Mouse (Mus musculus) activated CD4-positive, CD25-positive, alpha-beta regulatory T cell, adult 4 months (primary cell): Measurements from ENCODE around the gene Igfbp6. TPM values are rescaled to one million over a fixed set of nuclear protein-coding genes. Genes with fewer than 3 reads are reported as not detected.

ENCODE experiments used
- ATAC-seq: one replicate; pipeline ENCODE4 v1.8.0; 2017
- polyA plus RNA-seq, 2 experiments: library from polyadenylated mRNA; unstranded; fragments of 100-300 nt; shearing (Covaris generic); gene quantifications; one replicate each; pipeline ENCODE4 v1.2.1; 2017

Gene Igfbp6
- polyA plus RNA-seq, 2 experiments from 2014 or later = 0.81 TPM; not detected in 1

DNA sequence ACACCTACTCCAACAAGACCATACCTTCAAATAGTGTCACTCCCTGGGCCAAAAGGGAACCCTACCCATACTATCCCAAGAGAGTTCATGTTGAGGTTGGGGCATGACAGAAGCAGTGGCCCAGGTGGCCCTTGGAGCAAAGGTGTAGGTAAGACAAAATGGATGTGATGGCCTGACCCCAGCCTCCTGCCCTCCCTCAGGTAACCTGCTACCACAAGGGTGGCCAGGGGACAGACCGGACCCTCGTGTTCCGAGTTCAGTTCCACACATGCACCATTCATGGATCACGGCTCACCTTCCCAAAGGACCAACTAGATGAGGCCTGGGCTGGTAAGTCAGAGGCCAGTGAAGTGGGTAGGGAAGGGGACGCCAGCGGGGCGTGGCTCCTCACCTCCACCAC, 33.9 kb upstream of the Igfbp6 start:
- ATAC-seq = no peak

GRCm38 (mm10) chr15:102110701-102111494, 33.3 kb upstream of the Igfbp6 start:
- ATAC-seq = no peak

DNA sequence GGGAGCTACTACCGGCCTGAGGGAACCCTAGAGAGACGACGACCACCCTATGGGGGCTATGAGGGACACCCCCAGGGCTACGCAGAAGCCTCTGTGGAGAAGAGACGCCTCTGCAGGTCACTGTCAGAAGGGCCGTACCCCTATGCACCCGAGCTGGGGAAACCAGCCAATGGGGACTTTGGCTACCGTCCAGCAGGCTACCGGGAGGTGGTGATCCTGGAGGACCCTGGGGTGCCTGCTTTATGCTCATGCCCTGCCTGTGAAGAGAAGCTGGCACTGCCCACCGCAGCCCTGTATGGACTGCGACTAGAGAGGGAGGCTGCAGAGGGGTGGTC, 32.7 kb upstream of the Igfbp6 start:
- no peak for ATAC-seq

DNA sequence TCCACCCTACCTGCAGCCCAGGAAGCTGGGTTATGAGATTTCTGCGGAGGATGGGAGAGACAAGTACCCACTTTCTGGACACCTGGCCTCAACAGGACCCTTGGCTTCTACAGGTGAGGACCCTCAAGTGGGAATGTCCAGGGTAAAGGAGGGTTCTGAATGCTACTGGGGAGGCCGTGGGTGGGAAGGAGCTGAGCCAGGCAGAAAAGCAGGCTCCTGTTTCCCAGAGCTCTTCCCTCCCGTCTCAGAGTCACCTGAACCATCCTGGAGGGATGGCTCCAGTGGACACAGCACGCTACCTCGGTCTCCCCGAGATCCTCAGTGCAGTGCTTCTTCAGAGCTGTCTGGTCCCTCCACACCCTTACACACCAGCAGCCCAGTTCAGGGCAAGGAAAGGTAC, 32.0 kb upstream of the Igfbp6 start:
- no peak for ATAC-seq

DNA sequence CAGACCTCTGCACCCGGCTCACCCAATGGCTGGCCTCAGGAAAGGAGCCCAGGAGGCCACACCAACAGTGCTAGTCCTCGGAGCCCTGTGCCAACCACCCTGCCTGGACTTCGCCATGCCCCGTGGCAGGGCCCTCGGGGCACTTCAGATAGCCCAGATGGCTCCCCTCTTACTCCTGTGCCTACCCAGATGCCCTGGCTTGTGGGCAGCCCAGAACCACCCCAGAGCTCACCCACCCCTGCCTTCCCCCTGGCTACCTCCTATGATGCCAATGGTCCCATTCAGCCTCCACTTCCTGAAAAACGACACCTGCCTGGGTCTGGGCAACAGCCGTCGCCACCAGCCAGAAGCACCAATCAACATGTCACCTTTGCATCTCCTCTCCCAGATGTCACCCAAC, 31.3 kb upstream of the Igfbp6 start:
- ATAC-seq = no peak

- ATAC-seq = no peak
These were observed 30.5 kb upstream of the Igfbp6 start for GRCm38 (mm10) chr15:102113674-102114073.

DNA sequence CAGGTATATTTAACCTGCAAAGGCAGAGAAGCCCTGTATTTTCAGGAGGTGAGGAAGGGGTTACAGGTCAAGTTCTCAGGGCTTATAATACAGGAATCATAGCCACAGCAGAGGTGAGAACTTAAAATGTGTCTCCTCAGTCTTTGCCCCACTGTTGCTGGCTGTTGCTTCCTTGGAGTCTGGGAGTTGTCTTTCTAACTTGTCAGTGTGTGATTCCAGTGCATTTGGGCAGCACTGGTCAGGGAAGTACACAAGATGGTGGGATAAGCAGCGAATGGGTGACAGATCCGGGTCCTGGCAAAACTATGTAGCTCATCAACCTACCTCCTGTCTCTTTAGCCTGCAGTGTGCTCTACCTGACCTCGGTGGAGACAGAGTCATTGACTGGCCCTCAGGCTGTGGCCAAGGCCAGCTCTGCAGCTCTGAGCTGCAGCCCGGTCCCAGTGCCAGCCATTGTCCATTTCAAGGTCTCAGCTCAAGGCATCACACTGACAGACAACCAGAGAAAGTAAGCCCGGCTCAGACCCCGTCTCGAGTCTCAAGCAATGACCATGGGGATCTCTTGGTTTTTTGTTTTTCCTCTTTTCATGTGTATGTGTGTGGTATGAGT, 29.4 kb upstream of the Igfbp6 start:
- ATAC-seq = no peak

DNA sequence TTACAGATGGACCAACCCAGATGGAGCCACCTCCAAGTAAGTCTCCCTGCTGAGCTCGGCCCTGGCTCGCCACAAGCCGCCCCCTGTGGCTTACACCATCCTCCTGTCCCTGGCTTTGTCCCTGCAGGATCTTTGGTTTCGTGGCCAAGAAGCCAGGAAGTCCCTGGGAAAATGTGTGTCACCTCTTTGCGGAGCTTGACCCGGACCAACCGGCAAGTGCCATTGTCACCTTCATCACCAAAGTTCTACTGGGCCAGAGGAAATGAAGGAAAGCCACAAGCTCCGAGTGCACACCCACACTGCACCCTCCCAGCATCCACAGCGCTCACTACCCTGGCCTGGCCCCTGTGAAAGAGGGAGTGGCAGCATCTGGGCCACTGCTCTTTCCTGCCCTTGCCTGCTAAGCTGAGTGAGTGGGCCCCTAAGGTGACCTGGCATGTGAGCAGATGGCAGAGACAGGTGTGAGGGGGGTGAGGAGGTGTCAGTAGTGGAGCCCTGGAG, 28.4 kb upstream of the Igfbp6 start:
- ATAC-seq = peak; percentile 98

DNA sequence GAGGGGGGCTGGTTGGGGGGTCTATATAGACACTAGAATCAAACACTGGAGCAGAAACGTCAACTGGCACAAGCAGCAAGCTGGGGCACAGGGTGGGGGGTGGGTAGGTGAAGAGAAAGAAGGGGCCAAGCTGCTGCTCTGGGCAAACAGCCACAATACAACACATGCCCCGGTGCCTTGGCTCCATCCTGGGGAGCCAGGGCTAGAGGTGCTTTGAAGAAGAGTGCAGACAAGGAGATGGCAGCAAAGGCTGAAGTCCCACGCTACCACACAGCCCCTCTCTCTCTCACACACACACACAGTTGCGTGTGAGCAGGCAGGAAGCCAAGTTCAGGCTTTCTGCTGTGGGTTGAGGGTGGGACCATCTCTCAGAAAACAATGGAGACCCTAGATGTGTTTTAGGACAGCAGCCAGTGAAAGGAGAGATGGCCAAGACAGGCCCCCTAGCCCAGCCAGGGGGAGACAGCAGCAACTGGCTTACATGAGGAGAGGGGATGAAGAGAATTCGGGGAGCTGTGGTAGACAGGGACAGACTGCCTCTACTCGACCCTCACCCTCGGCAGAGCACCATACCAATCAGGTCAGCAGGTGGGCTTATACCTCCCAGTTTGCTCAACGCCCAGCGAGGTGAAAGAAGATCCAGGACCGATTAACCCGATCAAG, 27.3 kb upstream of the Igfbp6 start:
- no peak for ATAC-seq

DNA sequence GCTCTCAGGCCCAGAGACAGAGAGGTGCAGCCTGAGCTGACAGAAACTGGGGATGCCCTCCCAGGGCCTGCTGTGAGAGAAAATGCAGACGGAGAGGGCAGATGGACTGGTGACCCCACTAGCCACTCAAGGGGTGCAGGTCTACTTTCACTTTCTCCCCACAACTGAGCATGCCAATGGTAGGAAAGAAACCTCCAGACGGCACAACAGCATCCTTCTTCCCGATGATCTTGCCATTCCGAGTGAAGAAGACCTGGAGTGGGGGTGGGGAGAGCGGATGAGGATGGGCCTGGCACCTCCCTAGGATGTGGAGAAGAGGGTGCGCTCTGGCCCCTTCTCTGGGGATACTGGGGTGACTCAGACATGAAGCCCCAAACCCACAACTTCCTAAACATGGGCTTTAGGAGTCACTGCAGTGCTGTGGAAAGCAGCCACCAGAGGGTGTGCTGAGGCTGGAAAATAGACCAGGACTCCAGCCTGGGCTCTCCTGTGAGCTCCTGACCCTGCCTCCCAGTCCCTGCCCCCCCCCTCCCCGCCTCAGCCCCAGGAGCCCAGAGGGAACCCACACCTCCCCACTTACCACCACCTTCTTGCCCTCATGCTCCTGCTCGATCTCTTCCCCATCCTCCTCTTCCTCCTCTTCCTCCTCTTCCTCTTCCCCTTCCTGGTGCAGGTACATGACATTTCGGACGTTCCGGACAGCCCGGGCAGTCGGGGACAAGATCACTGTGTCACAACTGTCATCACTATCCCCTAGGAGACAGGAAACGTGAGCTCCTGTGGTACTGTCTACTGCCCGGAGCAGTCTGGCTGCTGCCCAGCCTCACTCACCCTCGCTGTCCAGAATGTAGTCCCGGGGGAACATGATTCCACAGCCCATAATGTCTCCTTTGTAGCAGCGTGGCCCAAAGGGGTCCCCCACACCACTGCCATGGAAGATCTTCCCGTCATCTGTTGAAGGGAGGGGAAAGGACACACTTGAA, 26.4 kb upstream of the Igfbp6 start:
- no peak for ATAC-seq

DNA sequence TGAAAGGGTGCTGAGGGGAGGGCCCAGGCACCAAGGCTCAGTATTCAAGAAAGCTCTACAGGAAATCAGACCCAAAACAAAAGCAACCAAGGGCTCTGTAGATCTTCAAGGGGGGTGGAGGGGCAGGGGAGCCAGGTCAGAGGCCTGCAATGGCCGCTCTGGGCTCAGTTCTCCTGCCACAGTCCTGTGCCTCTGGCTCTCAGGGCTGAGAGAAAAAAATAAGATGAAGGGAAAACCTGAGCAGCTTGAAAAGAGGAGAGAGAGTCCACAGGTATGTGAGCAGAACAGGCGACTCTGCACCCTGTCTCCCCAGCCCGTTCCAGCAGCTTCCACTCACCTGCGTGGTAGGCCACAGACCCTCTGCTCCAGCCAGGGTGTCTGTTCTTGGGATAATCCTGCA, 25.6 kb upstream of the Igfbp6 start:
- no peak for ATAC-seq

GRCm38 (mm10) chr15:102119121-102119830, 24.9 kb upstream of the Igfbp6 start:
- ATAC-seq = no peak

GRCm38 (mm10) chr15:102119831-102120170, 24.4 kb upstream of the Igfbp6 start:
- no peak for ATAC-seq

DNA sequence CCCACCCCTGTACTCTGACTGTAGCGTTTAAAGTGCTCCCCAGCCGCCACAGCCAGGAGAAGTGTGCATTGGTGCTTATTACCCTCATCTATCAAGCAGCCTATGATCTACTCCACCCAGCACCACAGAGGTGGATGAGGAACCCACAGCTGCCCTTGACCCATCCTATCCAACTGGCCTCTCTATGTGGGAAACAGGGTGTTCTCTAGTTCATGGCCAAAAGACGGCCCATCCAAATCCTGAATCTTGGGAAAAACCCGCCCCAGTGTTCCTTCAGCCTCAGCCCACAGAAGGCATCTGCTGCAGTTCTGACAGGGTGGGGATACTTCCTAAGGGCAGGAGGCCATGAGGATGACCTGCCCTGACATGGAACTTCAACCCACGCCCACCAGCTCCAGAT, 23.6 kb upstream of the Igfbp6 start:
- no peak for ATAC-seq

DNA sequence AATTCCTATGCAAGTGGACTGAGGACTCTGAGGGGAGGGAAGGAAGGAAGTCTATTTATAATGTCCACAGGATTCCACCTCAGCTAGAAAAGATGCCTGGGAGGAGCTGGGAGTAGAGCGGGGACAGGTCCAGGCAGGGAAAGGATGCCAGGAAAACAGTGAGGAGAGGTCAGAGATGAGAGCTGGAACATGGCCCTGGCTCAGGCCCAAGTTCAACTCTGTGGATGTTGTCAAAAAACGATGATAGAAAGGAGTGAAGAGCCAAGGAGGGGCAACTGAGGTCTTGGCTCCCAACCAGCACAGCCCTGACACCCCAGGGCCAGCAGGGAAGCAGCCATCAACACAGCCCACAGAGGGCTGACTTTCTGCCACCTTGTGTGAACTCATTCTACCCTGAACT, 17.9 kb upstream of the Igfbp6 start:
- ATAC-seq = no peak

DNA sequence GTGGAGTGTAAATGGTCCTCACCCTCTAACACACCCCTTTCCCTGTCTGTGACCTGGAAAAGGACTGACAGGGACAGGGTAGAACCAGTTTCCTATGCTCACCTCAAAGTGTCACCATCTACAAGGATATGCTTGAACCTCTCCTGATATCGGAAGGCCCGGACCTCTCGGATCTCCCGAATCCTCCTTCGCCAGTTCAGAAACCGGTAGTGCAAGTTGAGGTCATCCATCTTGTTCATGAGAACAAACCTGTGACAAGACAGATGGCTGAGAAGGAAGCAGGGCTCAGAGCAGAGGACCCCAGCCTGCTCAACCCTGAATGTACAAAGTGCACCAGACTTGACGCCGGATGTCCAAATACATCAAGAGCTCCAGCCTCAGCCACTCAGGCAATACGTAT, 10.8 kb upstream of the Igfbp6 start:
- ATAC-seq = no peak

DNA sequence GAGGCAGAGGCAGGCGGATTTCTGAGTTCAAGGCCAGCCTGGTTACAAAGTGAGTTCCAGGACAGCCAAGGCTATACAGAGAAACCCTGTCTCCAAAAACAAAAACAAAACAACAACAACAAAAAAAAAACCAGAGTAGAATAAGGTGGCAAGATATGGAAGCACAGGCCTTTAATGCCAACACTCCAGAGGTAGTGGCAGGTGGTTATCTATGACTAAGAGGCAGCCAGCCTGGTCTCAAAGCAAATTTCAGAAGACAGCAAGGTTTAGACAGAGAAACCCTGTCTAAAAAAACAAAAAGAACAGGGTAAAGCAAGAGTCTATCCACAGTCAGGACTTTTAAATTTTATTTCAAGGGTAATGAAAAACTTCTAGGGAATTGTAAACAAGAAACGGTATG, 9.5 kb upstream of the Igfbp6 start:
- ATAC-seq = no peak

- ATAC-seq = no peak
These were observed 8.5 kb upstream of the Igfbp6 start for GRCm38 (mm10) chr15:102135522-102136128.

DNA sequence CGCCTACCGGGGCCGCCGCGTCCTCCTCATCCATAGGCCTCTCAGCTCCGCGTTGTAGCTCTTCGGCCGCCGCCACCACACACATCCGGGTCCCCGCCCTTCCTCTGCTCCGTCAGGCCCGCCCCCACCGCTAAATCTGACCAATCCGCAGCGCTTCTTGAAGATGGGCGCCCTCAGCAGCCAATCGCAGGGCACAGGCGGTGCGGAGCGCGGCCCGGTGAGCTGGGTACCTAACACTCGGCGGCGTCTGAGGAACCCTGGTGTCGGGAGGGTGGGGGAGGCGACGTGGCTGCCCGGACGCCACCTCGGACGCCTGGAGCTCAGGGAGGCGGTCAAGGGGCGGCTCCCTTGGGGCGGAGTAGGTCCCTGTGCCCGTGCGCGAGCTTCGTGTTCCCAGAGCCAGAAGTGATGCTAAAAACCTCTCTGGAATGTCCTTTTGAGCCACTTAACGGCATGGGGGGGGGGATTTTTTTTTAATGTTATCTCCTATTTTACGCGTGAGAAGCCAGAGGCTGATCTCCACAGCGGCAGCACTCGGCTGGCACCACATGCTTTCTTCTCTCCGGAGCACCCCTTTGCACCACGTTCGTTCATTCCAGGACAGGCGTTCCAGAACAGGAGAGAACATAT, 7.9 kb upstream of the Igfbp6 start, which contains the start of gene Spryd3:
Gene Spryd3 (minus strand): TSS at position 106 of the 630 bp plus-strand sequence.
- peak; percentile 100 for ATAC-seq

- no peak for ATAC-seq
These were observed 3.0 kb upstream of the Igfbp6 start for GRCm38 (mm10) chr15:102141120-102141519.
